Mouse (Mus musculus) heart, postnatal 36 days (tissue): ENCODE data around the gene Lingo4. TPM values are rescaled to one million over a fixed set of nuclear protein-coding genes. Genes with fewer than 3 reads are reported as not detected.

Source experiments
- DNase-seq, 2 experiments: peaks; one replicate each; pipeline ENCODE4 v3.0.0; 2021 to 2022
- intact Hi-C: fragments of 180-260 bp; cut with DNase I; formaldehyde crosslinking; loops from one replicate; pipeline ENCODE4 v1.15.1; 2025
- total RNA-seq, 2 experiments: library from RNA; stranded (reverse); gene quantifications; 2 replicates each; pipeline ENCODE4 v1.2.3; 2021

Lingo4 gene
- total RNA-seq, 2 experiments from 2014 or later: 0.11 to 0.16 TPM

- peak; percentile 96 to 97 for DNase-seq
- intact Hi-C loops: loop anchor here (5.0 kb wide), 1 partner anchor 76 kb away; no protein-coding TSS in a partner anchor
Observed at GRCm38 (mm10) chr3:94442951-94443596, 44.8 kb downstream of the Lingo4 start, which contains the start of gene Mrpl9. Gene Mrpl9 (plus strand): TSS chr3:94443318.

GRCm38 (mm10) chr3:94443597-94443964 lies 45.3 kb downstream of the Lingo4 start, which contains the start of gene Oaz3:
Gene Oaz3 (minus strand): TSS chr3:94443915.
- DNase-seq: no peak
- intact Hi-C loops: loop anchor here (5.0 kb wide), 1 partner anchor 76 kb away; no protein-coding TSS in a partner anchor

- intact Hi-C loops: no loop called here
- DNase-seq: no peak
Observed at GRCm38 (mm10) chr3:94449377-94449776, 51.1 kb downstream of the Lingo4 start.

Other genes with a start within 250 kb of the Lingo4 start
- not detected for gene Gm10696, start 220.3 kb upstream of the Lingo4 start, total RNA-seq
- gene Gm5286, start 201.8 kb upstream of the Lingo4 start, total RNA-seq: not detected
- gene Gm4778, start 134.5 kb upstream of the Lingo4 start, total RNA-seq: not detected
- gene Them4, start 88.4 kb upstream of the Lingo4 start, total RNA-seq: 10 to 100 TPM; 13.7 to 15.6 TPM
- gene Them5, start 56.4 kb upstream of the Lingo4 start, total RNA-seq: not detected
- under 1 TPM in 1 of 2 experiments, not detected in 1; 0.27 TPM for gene C2cd4d, start 36.1 kb upstream of the Lingo4 start, total RNA-seq
- 10 to 100 TPM; 31.9 to 48.1 TPM for gene Rorc, start 25.7 kb upstream of the Lingo4 start, total RNA-seq
- gene Tdrkh, start 14.8 kb downstream of the Lingo4 start, total RNA-seq: 1 to 10 TPM; 4.0 to 5.1 TPM
- 10 to 100 TPM; 68.6 to 74.2 TPM for gene Mrpl9, start 44.8 kb downstream of the Lingo4 start, total RNA-seq
- gene Oaz3, start 45.4 kb downstream of the Lingo4 start, total RNA-seq: not detected
- gene Celf3, start 79.8 kb downstream of the Lingo4 start, total RNA-seq: under 1 TPM in 1 of 2 experiments, not detected in 1; 0.19 TPM
- 1 to 10 TPM in 1 of 2 experiments, under 1 TPM in 1; 0.46 to 1.2 TPM for gene Riiad1, start 81.8 kb downstream of the Lingo4 start, total RNA-seq
- gene Snx27, start 184.2 kb downstream of the Lingo4 start, total RNA-seq: 10 to 100 TPM; 27.8 to 28.8 TPM
- gene Gm10972, start 244.6 kb downstream of the Lingo4 start, total RNA-seq: not detected